Mouse (Mus musculus) G1E-ER4 (cell line): ENCODE data around the gene Dscam. TPM values are rescaled to one million over a fixed set of nuclear protein-coding genes. Genes with fewer than 3 reads are reported as not detected.

ENCODE experiments used
- GATA1 ChIP-seq: IDR thresholded peaks from one replicate; pipeline ENCODE4 v1.8.0; 2012; ENCODE audit warnings: low read length, inconsistent platforms
- polyA plus RNA-seq: library from polyadenylated mRNA; stranded (reverse); fragments of >175 nt; gene quantifications from 2 replicates; pipeline ENCODE4 v1.2.3, GENCODE M21; 2012

Gene Dscam
- polyA plus RNA-seq, 1 experiment: not detected

DNA sequence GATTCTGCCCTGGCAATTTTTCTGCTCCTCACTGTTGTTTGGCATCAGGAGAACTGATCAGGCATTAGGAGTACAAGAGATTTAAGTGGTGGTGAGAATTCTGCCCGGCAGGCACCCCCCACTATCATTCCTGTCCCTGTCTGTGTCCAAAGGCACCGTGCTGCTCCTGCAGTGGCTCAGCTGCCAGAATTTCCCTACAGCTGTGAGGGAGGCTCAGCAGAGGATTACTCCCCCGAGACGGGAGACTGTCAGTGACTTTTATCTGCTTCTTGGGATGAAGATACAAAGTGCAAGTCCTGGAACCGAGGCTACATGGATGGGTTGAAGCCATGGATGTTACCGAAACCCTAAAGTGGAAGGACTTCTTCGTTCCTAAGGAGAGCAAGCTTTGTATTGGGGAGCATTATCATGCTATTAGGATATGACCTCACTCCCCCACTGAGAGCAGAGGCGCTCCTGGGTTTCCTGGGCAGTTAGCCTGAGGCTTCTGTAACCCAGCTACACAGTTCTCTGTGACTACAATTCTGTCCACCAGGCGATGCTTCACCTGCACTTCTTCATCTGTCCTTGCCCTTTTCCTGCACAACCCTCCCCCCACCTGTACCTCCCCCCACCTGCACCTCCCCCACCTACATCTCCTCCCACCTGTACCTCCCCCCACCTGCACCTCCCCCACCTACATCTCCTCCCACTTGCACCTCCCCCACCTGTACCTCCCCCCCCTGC, 412.8 kb downstream of the Dscam start:
- TF ChIP-seq GATA1: no peak

GRCm38 (mm10) chr16:96756994-96757393, 413.6 kb downstream of the Dscam start:
- no peak for TF ChIP-seq GATA1

GRCm38 (mm10) chr16:96754971-96755504, 415.5 kb downstream of the Dscam start:
- TF ChIP-seq GATA1: no peak

DNA sequence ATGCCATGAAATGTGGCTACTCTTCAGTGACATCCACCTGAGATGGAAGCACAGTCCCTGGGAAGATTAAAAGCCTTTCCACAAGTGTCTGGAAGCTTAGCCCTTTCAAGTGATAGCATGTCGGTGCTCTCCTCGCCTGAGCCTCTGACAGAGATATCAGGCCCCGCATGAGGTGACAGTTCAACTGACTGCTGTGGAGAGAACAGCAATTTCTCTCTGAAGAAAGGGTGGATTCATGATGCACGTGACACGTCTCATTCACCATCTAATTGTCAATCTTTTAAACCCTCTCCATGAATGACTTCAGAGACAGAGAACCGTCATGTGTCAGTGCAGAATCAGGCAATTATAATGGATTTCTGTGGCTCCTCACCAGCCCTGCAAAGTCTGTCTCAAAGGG, 416.2 kb downstream of the Dscam start:
- TF ChIP-seq GATA1: no peak

DNA sequence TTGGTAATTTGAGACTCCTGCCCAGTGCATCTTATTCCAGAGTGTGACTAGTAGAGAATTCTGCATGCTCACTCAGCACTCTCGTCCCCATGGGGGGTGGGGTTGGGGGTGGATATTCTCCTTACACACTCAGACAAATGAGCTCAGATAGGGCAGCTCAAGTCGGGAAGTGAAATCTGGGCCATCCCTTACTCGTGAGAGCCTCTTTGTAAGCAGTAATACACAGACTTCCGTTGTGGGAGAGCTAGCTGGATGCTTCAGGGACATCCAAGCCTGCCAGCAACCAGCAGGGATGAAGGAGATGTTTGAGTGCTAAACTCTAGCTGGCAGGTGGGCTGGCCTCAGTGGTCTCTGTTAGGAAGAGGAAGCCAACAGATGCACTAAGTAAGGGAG, 416.8 kb downstream of the Dscam start:
- TF ChIP-seq GATA1: no peak

- TF ChIP-seq GATA1: no peak
Observed at GRCm38 (mm10) chr16:96753164-96753780, 417.3 kb downstream of the Dscam start.

DNA sequence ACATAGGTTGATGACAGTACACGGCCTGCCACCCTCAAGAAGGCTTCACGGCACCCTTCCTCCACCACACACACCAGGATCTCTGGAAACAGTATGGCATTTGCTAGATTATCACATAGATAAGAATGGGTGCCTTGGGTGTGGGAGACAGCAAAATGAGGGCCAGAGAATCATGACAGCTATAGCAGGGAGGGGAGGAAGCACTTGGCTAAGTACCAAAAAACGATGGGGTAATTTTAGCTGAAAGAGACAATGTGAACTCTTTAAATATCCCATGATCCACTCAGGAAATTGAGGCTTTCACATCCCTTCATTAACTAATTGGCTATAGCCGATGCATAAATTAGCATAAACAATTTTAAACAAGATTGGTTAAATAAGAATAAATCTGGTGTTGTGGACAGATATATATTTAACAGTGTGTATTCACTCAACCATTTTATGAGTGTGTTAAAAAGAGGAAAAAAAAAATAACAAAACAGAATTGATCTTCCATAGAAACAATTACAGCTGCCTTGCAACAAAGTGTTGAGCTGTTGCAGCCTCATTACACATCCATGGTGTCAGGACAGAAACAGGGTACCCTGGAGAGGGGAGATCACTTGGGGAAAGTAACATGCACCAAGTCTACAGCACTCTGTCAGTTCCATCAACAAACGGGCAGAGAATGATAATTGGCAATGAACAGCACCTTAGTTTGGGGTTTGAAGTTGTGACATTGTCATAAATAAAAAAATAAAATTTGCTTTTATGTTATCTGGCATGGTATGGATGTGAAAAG, 427.9 kb downstream of the Dscam start:
- no peak for TF ChIP-seq GATA1

DNA sequence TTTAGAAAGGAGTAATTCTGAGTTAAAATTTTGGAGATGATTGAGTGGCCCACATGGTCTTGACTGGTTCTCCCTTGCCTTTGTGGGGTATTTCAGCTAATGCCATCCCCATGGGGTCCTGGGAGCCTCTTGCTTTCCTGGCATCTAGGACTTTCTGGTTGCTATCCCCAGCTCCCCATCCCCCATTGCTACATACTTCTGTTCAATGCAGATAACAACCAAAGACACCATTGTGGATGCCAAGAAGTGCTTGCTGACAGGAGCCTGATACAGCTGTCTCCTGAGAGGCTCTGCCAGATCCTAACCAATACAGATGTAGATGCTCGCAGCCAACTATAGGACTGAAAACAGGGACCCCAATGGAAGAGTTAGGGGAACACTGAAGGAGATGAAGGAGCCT, 429.2 kb downstream of the Dscam start:
- no peak for TF ChIP-seq GATA1

- TF ChIP-seq GATA1: no peak
Observed at GRCm38 (mm10) chr16:96740073-96741055, 430.2 kb downstream of the Dscam start.

DNA sequence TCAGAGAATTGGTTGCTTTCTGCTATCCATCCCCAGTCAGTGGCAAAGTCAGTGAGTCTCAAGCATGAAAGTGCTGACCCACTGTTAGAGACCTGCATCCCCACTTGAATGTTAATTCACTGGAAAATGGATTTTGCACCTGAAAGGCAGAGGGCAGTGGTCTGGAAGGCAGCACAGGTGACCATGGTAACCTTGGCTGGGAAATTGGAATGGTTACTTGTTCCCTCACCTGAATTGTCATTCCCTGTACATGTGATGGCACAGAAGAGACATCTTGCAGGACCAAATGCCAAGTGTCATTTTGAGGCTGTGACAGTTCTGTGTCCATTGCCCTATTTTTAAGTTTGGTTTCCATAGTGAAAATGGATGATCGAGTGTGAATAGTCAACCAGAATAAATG, 434.1 kb downstream of the Dscam start:
- no peak for TF ChIP-seq GATA1

GRCm38 (mm10) chr16:96730881-96731280, 439.7 kb downstream of the Dscam start:
- TF ChIP-seq GATA1: no peak

- no peak for TF ChIP-seq GATA1
Observed at GRCm38 (mm10) chr16:96727836-96728774, 442.4 kb downstream of the Dscam start.

- no peak for TF ChIP-seq GATA1
Observed at GRCm38 (mm10) chr16:96725071-96725724, 445.4 kb downstream of the Dscam start.
